Mouse (Mus musculus) forebrain, embryonic 15.5 days (tissue): ENCODE data around the gene Adsl. TPM values are rescaled to one million over a fixed set of nuclear protein-coding genes. Genes with fewer than 3 reads are reported as not detected.

Source experiments
- ATAC-seq: fragments of 200-750 bp; cut with Nextera tagmentation; replicated peaks from 2 replicates; pipeline ENCODE4 v1.8.0; 2017; ENCODE audit warnings: mild to moderate bottlenecking, moderate TSS enrichment, moderate library complexity
- H3K27ac ChIP-seq: fragments of 300-500 bp; sonication (generic); replicated peaks from 2 replicates; pipeline ENCODE4 v1.5.1; 2015; ENCODE audit warnings: mild to moderate bottlenecking, inconsistent platforms
- H3K27me3 ChIP-seq: fragments of 300-500 bp; sonication (generic); 2 replicates; pipeline ENCODE4 v1.6.1; 2015; ENCODE audit warnings: inconsistent platforms
- H3K36me3 ChIP-seq: fragments of 300-500 bp; sonication (generic); 2 replicates; pipeline ENCODE4 v1.6.1; 2015; ENCODE audit warnings: mild to moderate bottlenecking, inconsistent platforms
- H3K4me1 ChIP-seq: fragments of 300-500 bp; sonication (generic); 2 replicates; pipeline ENCODE4 v1.6.1; 2015; ENCODE audit warnings: inconsistent platforms
- H3K4me2 ChIP-seq: fragments of 300-500 bp; sonication (generic); replicated peaks from 2 replicates; pipeline ENCODE4 v1.6.1; 2015; ENCODE audit warnings: mild to moderate bottlenecking, inconsistent platforms
- H3K4me3 ChIP-seq: fragments of 300-500 bp; sonication (generic); 2 replicates; pipeline ENCODE4 v1.5.1; 2015; ENCODE audit warnings: mild to moderate bottlenecking, inconsistent platforms
- H3K9ac ChIP-seq: fragments of 300-500 bp; sonication (generic); replicated peaks from 2 replicates; pipeline ENCODE4 v1.6.1; 2015; ENCODE audit warnings: mild to moderate bottlenecking, inconsistent platforms
- H3K9me3 ChIP-seq: fragments of 300-500 bp; sonication (generic); 2 replicates; pipeline ENCODE4 v1.6.1; 2016; ENCODE audit warnings: inconsistent platforms
- WGBS: fragments of 180-500 bp; shearing (Covaris S2); methylation state at CpG from one replicate; pipeline ENCODE4 v1.1.7; 2015; ENCODE audit warnings: mixed read lengths; 5-methylcytosine and 5-hydroxymethylcytosine counted together
- microRNA-seq: library from miRNA; unstranded; fragments of <30 nt; microRNA quantifications from one replicate; pipeline ENCODE4, GENCODE M21; 2016
- polyA plus RNA-seq: library from polyadenylated mRNA; unstranded; fragments of >200 nt; fragmentation: Nextera tagmentation; extraction: Ambion mirVana; gene quantifications from 2 replicates; pipeline ENCODE4 v1.2.1, GENCODE M21; 2015

Adsl gene
- polyA plus RNA-seq, 1 experiment from 2014 or later = 99.2 TPM

- Histone ChIP-seq H3K27ac (no peak overlapping the region), H3K9me3 (no peaks in the 10 kb centered on the region), H3K4me3 (no peak overlapping the region), H3K36me3 (peaks cover 69% of the 10 kb centered on the region), H3K4me1 (no peaks in the 10 kb centered on the region), H3K4me2 (no peak overlapping the region), H3K27me3 (no peaks in the 10 kb centered on the region), H3K9ac (no peak overlapping the region)
- no peak for ATAC-seq
- WGBS = 92% methylated on average over 7 of the region's 7 CpGs
These were observed 64.9 kb downstream of the Adsl start for GRCm38 (mm10) chr15:81013186-81013585.

GRCm38 (mm10) chr15:81015068-81015744 is 66.9 kb downstream of the Adsl start:
- ATAC-seq = no peak
- WGBS = 92% methylated on average over 5 of the region's 5 CpGs
- Histone ChIP-seq H3K4me3 (no peak overlapping the region), H3K27ac (no peak overlapping the region), H3K9me3 (no peaks in the 10 kb centered on the region), H3K4me1 (no peaks in the 10 kb centered on the region), H3K4me2 (no peak overlapping the region), H3K27me3 (no peaks in the 10 kb centered on the region), H3K9ac (no peak overlapping the region), H3K36me3 (peaks cover 69% of the 10 kb centered on the region)

GRCm38 (mm10) chr15:81016488-81016887 is 68.2 kb downstream of the Adsl start:
- no peak overlapping the region for H3K4me3 ChIP-seq
- 92% methylated on average over 10 of the region's 10 CpGs for WGBS
- H3K4me1 ChIP-seq = no peaks in the 10 kb centered on the region
- H3K27me3 ChIP-seq = no peaks in the 10 kb centered on the region
- no peak for ATAC-seq
- no peak overlapping the region for H3K9ac ChIP-seq
- H3K4me2 ChIP-seq = no peak overlapping the region
- H3K36me3 ChIP-seq = peaks cover 56% of the 10 kb centered on the region
- no peak overlapping the region for H3K27ac ChIP-seq
- no peaks in the 10 kb centered on the region for H3K9me3 ChIP-seq

GRCm38 (mm10) chr15:81017308-81017707 is 69.0 kb downstream of the Adsl start:
- peaks cover 53% of the 10 kb centered on the region for H3K36me3 ChIP-seq
- H3K27me3 ChIP-seq = no peaks in the 10 kb centered on the region
- H3K4me2 ChIP-seq = no peak overlapping the region
- no peaks in the 10 kb centered on the region for H3K9me3 ChIP-seq
- H3K4me1 ChIP-seq = no peaks in the 10 kb centered on the region
- ATAC-seq = no peak
- WGBS = 91% methylated on average over 7 of the region's 7 CpGs
- no peak overlapping the region for H3K4me3 ChIP-seq
- no peak overlapping the region for H3K9ac ChIP-seq
- H3K27ac ChIP-seq = no peak overlapping the region

Small RNA genes within 50 kb of the gene (microRNA-seq; reads per million reads assigned to microRNA genes)
- gene Mir5113 = 10.5 reads per million, percentile 26 among the genes with 10 or more reads in this experiment

Other genes starting within 250 kb of the Adsl start
- gene Tnrc6b, start 237.2 kb upstream of the Adsl start, polyA plus RNA-seq = 34.2 and 35.2 TPM in 2 replicates
- gene Sgsm3, start 29.3 kb downstream of the Adsl start, polyA plus RNA-seq = 56.3 and 56.6 TPM in 2 replicates
- 24.1 and 25.1 TPM in 2 replicates for gene Mrtfa, start 242.3 kb downstream of the Adsl start, polyA plus RNA-seq